Mouse (Mus musculus) ovary, postnatal 14 days (tissue): ENCODE measurements at regions not wholly inside any gene's neighbourhood (a gene's known extent, or its start where the extent isn't known, plus 50 kb on each side); places are given as distances from the start of the nearest gene placed in this dataset.
"Not testable (repeated sequence)": the region's sequence is repeated elsewhere in the genome, so short reads cannot be mapped to it uniquely, and the experiment has no call there.

Experiments
- DNase-seq: peaks from one replicate; pipeline ENCODE4 v3.0.0; 2022; ENCODE audit warnings: low spot score

DNA sequence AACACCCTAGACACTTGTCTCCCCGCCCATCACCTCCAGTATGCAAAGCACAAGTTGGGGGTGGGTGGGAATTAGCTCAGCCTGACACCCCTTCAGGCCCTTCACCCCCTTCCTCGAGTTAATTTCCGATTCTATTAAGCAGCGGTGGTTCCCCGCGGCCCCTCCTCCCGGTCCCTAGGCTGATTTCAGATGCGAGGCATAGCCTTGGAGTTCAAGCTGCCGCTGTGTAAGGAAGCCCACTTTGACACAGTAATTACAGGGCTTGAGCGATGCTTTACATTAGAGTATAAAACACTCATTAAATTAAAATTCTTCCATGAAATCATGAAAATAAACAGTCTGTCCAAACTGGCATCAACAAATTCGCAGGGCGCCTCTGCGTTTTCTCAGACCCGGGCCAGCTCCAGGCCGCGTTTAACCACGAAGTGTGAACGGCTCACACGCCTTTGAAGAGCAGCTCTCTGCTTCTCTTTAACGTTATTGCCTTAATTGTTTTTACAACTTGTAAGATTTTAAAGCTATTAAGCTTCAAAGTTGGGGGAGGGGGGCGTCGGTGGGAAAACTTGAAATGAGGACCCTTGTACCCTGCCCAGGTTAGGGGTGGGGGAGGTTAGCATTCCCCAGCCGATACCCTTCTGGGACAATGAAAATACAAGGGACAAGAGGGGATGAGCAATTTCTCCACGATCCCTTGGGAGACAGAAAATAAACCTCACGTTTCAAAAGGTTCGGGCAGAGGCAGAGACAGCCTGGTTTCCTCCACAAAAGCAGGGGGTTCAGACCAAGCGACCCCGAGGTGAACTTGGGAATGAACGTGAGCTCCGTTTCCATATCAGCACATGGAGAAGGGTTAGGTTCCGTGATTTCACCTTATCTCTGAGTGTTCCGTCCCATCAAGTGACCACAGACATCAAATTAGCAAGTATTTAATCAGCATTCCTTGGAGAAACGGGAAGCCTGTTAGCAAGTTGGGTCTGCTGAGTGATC, 114.4 kb downstream of the Dicer1 start:
- no peak for DNase-seq

DNA sequence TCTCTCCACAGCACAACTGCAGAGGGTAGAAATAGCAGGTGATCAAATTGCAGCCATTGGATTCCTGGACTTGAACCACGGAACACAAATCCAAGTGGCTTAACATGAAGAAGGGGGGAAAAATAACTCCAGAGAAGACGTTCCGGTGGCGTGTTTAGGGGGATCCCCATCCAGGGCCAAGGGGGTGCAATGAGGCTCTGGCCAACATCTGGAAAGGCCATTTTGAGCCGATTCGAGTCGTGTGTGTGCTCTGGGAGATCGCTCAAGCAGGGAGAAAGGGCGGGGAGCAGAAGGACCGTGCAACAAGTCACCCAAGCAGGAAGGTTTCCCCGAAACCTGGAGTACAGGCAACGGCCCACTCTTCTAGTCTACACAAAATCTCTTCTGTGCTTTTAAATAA, 115.3 kb downstream of the Dicer1 start:
- no peak for DNase-seq

DNA sequence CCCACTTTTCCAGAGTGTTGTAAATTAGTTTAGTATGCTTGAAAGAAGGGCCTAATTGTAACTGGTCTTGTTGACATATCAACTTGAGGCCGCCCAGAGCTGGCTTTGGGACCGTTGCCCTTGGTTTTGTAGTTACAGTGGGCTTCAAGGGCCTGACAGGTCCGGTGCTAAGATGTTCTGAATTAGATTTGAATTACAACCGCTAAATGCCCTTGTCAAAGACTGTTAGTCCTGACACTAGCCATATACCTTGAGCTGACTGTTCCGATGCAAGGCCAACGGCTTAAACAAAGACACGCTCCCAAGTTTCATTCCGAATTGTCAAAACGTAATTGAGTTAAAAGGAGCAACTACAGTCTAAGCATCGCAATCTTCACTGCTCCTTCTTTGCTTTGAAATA, 116.9 kb downstream of the Dicer1 start:
- no peak for DNase-seq

DNA sequence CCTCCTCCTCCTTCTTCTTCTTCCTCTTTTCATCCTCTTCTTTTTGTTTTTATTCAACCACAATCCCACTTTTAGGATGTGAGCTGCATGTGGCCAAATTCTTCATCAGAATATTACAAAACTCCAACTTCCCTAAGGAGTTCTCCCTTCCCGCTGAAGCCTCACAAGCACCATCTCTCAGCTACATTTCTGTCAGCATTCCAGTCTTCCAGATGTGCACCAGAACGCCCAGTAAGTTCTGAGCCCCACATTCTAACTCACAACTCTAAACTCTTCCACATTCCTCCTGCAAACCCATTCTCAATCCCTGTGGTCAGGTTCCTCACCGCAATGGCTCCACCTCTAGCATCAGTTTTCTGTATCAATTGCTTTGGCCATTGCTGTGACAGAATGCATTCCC, 121.2 kb downstream of the Dicer1 start:
- no peak for DNase-seq

DNA sequence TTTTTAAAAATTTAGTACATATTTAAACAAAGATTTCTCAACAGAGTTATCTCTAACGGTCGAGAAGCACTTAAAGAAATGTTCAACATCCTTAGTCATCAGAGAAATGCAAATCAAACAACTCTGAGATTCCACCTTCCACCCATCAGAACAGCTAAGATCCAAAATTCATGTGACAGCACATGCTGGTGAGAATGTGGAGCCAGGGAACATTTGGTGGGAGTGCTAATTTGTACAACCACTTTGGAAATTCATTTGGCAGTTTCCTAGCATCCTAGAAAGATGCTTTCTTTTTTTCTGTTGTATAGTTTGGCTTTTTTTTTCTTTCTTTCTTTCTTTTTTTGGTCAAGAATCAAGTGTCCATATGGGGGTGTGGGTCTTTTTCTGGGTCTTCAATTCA, 122.3 kb downstream of the Dicer1 start:
- DNase-seq, result no peak

DNA sequence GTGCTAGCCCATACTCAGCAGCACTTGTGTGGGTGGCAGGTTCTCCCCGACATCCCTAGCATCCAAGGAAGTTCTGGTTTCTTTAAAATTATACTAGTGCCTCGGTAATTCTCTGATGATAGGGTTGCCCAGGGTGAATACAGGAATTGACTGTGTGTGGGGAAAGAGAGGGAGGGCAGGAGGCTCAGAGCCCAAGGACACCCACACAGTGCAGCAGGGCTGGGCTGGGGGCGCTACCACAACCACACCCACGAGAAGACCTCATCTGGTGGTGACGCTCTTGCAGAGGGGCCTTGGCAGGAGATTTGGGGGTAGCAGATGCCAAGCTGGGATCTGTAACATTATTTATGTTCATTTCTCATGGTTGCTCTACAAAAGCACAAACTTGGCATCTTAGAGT, 125.7 kb downstream of the Dicer1 start:
- no peak for DNase-seq

DNA sequence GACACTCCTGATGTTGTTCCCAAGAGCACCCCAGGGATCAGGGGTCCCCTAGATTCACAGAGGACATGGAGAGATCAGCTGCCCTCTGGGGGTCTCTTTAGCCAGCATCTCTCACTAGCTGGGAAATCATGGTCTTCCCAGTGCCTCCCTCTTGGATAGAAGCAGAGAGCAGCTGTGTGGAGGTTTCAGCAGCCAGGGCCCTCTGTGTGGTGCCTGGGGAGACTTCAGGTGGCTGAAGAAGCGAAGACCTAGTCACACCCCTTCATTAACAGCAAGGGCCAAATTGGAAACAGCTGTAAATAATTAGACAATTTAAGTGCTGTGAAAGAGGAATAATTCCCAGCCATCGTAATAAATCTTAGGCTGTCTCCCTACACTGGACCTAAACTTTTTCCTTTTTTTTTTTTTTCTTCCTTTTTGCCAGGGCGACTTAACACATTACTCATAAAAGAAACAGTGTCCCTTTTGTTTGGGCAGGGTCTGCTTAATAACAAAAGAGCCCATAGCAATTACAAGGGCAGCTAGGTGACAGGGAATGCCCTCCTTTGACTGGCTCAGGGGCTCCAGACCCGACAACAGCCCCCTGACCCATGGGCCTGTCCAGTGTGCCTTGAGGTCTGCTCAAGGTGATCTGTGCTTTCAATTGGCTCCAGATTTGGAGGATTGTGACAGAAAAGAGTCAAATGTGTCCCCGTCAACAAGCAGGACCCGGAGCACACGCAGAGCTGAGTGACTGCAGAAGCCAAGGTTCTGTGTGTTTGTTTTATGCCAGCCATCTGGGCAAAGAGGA, 127.7 kb downstream of the Dicer1 start:
- DNase-seq, result no peak

DNA sequence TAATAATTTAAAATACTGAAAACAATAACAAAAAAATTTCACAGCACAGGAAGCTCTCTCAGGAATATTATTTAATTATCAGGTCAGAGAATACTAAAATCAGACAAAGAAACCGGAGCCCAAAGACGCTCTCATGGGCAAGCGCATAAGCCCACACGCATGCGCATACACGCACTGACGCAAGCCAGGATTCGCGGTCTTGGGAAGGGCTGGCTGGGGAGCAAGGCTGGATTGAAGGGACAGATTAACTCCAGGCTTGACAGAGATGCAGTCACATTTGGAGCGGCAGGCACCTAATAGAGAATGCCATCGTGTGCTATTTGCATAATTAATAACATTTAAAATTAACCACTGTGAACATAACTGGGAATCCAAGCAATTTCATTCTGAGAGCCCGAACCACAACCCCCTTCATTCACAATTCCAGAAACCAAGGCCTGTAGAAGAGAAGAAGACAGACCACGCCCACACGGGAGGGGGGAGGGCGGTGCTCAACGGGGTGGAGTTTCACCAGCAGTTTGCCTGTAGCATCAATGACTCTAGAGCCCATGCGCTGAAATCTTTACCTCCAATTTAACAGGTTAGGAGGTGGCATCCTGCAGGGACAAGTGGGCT, 134.5 kb downstream of the Dicer1 start:
- DNase-seq, result no peak

DNA sequence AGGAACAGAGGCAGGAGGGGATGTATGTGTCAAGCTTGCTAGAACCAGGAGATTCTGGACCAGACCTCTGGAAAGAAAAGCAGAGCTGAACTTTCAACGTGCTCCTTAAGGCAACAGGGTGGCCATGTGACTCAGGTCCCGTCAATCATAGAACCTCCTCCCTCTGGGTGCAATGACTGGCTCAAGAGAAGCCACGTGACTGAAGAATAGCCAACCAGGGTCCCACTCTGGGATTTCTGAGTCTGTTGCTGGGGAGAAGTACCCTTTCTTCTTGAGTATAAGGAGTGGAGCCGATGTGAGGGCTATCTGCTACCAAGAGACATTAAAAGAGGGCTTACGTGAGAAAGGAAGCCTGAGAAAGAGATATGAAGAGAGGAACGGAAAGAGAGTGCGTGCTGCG, 137.5 kb downstream of the Dicer1 start:
- DNase-seq, result no peak

DNA sequence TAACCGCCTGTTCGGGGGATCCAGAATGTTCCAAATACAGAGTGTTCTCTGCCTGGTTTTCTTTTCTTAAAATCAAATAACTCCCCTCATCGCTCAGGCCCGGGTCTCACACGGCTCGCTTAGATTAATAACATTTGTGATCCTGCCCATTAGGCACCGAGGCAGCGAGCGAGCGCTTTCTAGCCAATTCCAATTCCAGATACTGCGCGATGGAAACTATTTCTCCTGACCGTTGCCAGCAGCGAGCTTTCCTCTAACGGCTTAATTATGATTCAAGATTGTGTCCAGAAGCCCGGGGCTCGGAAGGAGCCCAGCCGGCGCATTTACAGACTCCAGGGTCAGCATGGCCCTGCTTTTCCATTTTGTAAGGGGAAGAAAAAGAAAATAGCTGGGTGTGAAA, 136.6 kb upstream of the Gsc start:
- DNase-seq, result no peak

DNA sequence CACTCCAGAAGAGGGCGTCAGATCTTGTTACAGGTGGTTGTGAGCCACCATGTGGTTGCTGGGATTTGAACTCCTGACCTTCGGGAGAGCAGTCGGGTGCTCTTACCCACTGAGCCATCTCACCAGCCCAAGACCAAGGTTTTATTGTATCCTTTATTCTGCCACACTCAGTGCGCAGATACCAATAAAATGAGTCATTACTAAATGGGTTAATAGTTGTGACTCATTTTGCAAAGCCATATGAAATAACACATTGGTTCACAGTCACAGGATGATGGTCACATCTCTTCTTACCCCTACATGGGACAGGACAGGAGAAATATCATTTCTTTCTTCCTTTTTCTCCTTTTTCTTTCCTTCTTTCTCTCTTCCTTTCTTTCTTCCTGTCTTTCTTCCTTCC, 135.8 kb upstream of the Gsc start:
- not testable (repeated sequence) for DNase-seq

DNA sequence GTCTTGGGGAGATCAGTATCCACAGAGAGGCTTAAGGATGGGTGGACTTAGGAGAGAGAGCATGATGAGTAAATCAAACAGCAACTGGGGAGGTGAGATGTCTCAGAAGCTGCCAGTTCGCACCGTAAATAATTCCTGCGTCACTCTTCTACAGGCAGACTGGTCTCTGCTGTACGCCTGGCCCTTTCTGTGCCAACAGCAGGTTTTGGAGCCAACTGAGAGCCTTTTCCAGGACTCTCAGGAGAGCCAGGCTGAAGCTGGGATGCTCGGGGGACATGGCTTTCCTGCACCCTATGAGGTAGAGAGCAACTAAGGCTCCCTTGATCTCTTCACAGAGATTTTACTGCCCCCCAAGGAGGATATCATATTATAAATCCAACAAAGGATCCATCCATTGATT, 134.3 kb upstream of the Gsc start:
- no peak for DNase-seq

DNA sequence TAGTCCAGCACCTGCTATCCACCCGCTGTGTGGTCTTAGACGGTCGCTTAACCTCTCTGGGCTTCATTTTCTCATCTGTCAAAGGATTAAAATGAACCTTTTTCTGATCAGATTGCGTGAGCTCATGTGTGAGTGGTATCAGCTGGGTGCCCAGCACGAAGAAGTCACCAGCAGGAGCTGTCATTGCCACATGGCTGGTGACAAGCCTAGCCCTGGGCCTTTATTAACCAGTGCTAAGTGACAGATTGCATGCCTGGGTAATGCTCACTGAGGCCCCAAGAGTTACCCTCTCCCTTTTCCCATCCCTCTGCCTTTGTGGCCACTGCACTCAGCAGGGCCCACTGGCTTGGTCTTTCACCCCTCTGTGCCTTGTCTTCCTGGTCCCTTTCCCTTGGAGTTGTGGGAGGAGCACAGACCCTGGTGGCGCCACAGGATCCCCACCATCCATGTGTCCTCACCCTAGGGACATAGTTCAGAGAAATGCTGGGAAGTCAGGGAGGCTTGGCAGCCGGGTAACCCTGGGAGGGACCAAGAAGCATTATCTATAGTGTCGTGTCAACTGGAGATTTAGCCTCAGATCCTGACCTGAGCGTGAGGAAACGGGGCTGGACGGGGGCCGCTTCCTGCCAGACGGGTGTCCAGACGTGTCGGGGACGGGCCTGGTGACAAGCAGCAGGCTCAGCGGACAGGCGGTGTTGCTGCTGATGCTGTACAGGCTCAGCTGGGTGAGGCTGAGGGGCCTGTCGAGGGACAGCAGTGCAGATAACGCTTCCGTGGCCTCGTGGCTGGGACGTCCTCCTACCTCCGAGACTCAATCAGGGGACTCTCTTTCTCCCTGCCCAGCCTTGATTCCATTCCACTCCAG, 132.6 kb upstream of the Gsc start:
- DNase-seq, result no peak

DNA sequence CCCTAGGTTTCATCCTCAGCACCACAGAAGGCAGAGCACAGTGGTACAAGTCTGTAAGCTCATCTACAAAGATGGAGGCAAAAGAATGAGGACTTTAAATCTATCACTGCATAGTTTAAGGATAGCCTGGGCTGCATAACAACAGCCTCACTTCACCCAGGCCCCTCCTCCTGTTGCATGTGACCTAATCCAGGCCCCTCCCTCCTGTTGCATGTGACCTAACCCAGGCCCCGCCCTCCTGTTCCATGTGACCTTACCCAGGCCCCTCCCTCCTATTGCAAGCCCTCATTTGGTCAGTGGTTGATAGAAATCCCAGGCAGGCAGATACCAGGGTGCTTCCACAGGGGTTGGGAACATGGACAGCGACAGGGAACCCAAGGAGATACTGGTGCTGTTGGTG, 124.9 kb upstream of the Gsc start:
- DNase-seq, result no peak

DNA sequence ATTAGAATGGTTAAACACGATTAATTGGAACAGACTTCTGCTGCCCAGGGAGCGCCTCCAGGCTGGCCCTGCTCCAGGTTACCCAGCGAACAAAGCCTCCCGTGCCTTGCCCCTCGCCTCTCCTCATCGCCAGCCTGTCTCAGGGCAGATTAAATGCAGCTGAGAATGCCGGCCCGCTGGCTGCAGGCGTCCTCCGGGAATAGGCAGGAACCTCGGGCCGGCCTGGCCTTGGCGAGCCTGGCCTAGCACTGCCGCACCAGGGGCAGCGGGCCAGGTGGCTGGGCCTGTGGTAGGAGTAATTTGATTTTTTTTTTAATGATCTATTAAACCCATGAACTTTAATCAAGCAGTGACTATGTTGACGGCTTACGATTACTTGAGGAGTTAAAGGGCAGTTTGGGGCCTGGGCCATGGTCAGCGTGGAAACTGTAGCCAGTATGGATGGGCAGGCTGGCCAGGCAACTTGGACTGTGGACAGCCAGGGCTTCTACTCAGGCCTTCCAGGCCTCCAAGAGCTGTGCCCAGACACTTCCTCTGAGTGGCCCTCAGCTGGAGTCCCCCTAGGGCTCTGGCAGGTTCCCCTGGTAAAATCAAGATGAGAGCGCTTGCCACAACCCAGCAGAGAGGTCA, 120.5 kb upstream of the Gsc start:
- DNase-seq, result peak; percentile 21

DNA sequence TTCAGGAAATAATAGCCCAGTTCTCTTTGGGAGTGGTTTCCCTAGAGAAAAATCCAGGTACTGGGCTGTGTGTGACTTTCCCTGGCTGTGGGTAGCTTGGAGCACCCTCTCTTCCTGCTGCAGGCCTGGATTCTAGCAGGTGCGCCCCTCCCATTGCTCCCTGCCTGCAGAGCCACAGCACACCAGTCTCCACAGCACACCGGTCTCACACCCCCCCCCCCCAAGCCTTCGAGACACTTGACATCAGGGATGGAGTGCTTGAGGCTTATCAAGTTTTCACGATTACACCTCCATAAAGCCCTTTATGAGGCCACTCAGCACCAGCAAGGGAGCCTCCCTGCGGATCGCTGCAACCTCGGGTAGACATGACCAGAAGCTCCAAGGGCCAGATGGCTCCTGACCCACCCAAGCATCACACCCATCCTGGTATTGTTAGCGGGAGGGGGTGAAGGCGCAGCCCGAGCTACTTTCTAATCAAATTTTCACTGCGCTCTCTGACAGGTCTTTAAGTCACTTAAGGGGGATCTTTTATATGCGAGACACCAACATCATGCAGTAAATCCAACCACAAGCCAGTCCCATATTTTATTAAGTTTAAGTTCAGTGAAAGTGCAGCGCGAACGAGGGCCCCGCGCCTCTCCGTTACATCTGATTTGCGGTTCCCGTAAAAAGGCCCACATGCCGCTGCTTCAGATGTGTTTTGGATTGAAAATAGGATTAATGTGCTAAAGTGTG, 119.8 kb upstream of the Gsc start:
- no peak for DNase-seq

DNA sequence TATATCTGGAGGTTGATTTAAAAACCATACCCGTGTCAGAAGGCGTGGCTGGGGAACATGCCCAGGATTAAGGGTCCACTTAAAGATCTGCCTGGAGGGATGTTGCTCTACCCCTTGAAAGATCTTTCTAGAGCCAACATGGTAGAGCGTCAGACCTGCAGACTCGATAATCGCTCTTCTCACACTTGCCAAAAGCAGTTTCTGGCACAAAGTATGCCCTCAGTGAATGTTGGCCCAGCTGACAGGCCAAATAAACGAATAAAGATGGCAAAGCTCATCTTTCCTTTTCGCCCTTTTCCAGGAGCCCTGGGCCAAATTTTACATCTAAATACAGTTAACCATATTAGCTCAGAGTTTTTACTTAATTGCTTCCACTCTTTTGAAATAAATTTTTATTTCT, 118.4 kb upstream of the Gsc start:
- no peak for DNase-seq

DNA sequence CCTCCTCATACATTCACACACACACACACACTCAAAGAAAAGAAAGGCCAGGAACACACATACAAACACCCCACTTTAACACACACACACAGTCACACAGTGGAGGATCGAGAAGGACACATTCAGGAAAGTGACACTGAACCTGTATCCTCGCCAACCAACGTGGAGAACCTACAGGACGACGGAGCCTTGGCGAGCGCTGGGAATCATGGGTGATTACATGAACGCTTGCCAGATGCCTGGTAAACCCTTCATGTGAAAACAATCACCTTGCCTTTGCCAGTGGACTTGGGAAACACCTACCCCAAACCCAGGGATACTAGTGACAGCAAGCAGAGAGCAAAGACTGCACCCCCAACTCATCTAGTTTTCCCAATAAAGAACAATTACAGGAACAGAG, 117.2 kb upstream of the Gsc start:
- no peak for DNase-seq

DNA sequence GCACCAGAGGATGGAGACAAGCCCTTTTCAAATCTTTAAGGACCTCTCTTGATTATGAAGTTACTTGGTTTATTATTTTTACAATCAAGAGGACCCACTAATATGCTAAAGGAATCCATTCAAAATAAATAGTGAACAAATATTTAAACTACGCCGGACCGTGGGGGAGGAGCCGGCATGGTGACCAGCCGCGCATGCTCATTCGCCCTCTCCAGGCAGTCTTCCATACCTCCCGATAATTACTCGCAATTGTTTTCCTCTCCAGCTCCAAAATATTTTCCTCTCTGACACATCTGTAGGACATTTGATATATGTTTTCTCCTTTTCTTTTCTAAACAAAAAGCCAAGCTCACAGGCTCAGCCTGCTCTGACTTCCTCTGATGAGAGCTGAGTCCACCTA, 111.3 kb upstream of the Gsc start:
- DNase-seq, result no peak

DNA sequence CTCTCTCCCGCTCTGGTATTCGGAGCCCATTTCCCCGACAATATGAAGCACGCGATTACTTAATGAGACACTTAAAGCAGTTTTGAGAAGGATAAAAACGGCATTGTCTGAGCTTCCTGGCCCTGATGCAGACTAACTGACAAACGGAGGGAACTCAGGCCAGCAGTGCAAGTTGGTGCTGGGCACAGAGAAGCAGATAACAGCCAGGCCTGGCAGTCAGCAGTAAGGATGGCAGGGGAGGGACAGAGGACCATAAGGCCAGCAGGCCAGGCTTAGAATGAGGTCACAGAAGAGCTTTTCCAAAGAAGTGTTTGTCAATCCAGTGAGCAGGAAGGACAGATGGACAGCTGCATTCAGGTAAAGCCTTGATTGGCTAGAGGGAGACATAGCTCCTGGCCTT, 107.7 kb upstream of the Gsc start:
- DNase-seq, result no peak

DNA sequence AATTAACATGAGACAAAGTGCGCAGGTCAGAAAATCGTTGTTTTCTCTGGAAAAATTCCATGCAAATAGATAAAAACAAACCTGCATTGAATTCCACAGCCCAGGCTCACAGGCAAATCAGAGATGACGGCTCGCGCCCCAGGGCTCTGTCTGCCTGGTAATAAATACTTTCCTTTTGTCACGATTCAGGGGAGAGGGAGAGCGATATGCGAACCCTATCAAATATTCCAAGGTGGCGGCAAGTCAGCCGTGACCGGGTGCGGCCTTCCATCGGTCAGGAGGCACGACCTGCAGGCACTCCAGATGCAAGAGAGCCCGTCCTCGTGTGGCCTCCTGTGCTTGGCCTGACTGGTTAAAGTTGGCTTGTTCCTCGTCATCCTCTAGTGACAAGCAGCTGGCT, 94.5 kb upstream of the Gsc start:
- no peak for DNase-seq
